Mouse (Mus musculus) heart, postnatal 0 days (tissue): ENCODE measurements at regions not wholly inside any gene's neighbourhood (a gene's known extent, or its start where the extent isn't known, plus 50 kb on each side); places are given as distances from the start of the nearest gene placed in this dataset.

Source experiments
- CTCF ChIP-seq: IDR thresholded peaks from 2 replicates; pipeline ENCODE4 v1.5.1; 2016; ENCODE audit warnings: antibody characterized with exemption, control low read depth, low read depth
- EP300 ChIP-seq: IDR thresholded peaks from 2 replicates; pipeline ENCODE4 v1.6.1; 2016; ENCODE audit warnings: antibody characterized with exemption, low read depth

GRCm38 (mm10) chr1:190570563-190570962 is 341.0 kb downstream of the Rps6kc1 start:
- TF ChIP-seq CTCF (no peak), EP300 (no peak)
